Mouse (Mus musculus) brain, embryonic 14.5 days (tissue): Measurements from ENCODE around the gene Calm3.
A peak's percentile ranks its signal among the peaks of the same experiment; 100 is the strongest.

ENCODE experiments used
- CTCF ChIP-seq: fragments of 200-500 bp; IDR thresholded peaks from 2 replicates; pipeline ENCODE4 v1.5.1; 2012; ENCODE audit warnings: inconsistent platforms, mild to moderate bottlenecking, moderate library complexity, borderline replicate concordance; ENCODE audit not compliant: insufficient read depth, insufficient read length; ENCODE audit errors: extremely low read depth
- POLR2A ChIP-seq: fragments of 200-500 bp; IDR thresholded peaks from 2 replicates; pipeline ENCODE4 v1.6.1; 2012; ENCODE audit warnings: mild to moderate bottlenecking, inconsistent platforms, borderline replicate concordance; ENCODE audit not compliant: poor library complexity, insufficient read depth, insufficient read length, severe bottlenecking; ENCODE audit errors: extremely low read depth

- TF ChIP-seq CTCF (no peak), POLR2A (peak; percentile 9; the same call in 1 of the 2 replicates)
Observed at GRCm38 (mm10) chr7:16959539-16960187, 35.7 kb upstream of the Calm3 start, which contains the start of gene Pnmal1.
